Mouse (Mus musculus) heart, adult 2 months (tissue): ENCODE results near the gene Rnf213.

Experiments
- CTCF ChIP-seq: fragments of 200-600 bp; IDR thresholded peaks from 2 replicates; pipeline ENCODE4 v1.8.1; 2022; ENCODE audit warnings: antibody characterized with exemption, mild to moderate bottlenecking, moderate library complexity
- EP300 ChIP-seq: fragments of 200-500 bp; IDR thresholded peaks from 2 replicates; pipeline ENCODE4 v1.6.1; 2011; ENCODE audit warnings: low read depth, low read length, control low read depth; ENCODE audit not compliant: insufficient read depth
- POLR2A ChIP-seq: fragments of 200-500 bp; IDR thresholded peaks from 2 replicates; pipeline ENCODE4 v1.6.1; 2011; ENCODE audit warnings: mild to moderate bottlenecking, low read depth, low read length, control low read depth; ENCODE audit not compliant: insufficient read depth

DNA sequence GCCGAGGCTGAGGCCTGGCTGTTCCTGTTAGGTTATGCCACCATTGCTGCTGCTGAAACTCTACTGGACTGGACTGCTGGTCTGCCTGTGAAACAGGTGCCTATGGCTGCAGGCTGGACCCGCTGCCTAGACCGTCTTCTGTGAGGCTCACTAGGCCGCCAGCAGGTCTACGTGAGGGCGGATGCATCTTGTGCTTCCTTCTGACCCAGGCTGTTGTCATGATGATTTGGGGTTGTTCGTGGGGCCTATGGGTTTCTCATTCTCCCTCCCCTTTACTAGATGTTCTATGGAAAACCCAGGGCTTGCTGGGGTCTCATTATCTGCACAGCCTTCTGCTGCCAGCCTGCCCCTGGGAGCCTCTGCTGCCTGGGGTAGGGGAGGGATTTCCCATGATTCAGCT is 3.6 kb downstream of the Rnf213 start:
- no peak for TF ChIP-seq EP300
- TF ChIP-seq CTCF, result no peak
- no peak for TF ChIP-seq POLR2A
